ENCODE assay signal across 15 mouse cellular contexts in the genomic region with DNA sequence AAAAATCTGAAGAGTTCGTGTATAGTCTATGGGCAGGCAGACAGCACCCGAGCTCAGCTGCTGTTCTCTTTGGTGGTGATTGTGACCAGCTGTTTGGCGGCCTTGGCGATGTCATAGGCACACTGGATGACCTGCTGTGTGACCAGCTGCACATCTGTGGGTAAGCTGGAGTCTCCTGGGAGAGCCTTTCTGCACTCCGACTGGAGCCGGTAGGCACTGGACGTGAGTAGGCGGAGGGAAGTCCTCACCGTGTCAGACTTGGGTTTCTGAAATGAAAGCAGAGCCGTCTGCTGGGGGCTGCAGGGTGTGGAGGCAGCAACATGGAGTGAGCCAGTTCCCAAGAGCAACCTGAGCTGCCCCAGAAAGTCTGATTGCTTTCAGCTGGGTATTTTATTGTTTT. TPM values are rescaled to one million over a fixed set of nuclear protein-coding genes. Genes with fewer than 3 reads are reported as not detected.
DNase-seq lines count a peak whose midpoint lies in the region; ATAC-seq and TF ChIP-seq lines count a peak whose summit lies in the region.
"Had no signal": no experiment of that assay in that cellular context is flagged by ENCODE, and none has a peak within 500 bp of the region (broad histone marks: within the 10 kb centered on the region; RNA-seq: fewer than 3 reads in every experiment).

No protein-coding gene starts in this region.

- H3K9ac ChIP-seq in kidney, embryonic 14.5 days (ENCODE audit: low read depth, low read length): no peak overlapping the region
- H3K9ac ChIP-seq in embryonic facial prominence, embryonic 12.5 days: no peak overlapping the region
- no peak overlapping the region for H3K9ac ChIP-seq in liver, postnatal 0 days (replicated peaks)
- H3K9ac ChIP-seq: forebrain, embryonic 13.5 days; hindbrain, embryonic 15.5 days; liver, embryonic 13.5 days; midbrain, embryonic 12.5 days had no signal

- no peaks in the 10 kb centered on the region for H3K4me1 ChIP-seq in kidney, embryonic 14.5 days (ENCODE audit: control insufficient read depth, insufficient read depth, low read length)
- H3K4me1 ChIP-seq in embryonic facial prominence, embryonic 12.5 days: no peaks in the 10 kb centered on the region; the same call in 1 of the 2 replicates
- no peaks in the 10 kb centered on the region for H3K4me1 ChIP-seq in liver, postnatal 0 days (ENCODE audit: insufficient read depth)
- H3K4me1 ChIP-seq: forebrain, embryonic 13.5 days; hindbrain, embryonic 15.5 days; liver, embryonic 13.5 days; midbrain, embryonic 12.5 days had no signal

- peak; percentile 56 for ATAC-seq in kidney, embryonic 14.5 days (ENCODE audit: low FRiP score, low TSS enrichment)
- peak; percentile 49 for ATAC-seq in embryonic facial prominence, embryonic 12.5 days (ENCODE audit: insufficient number of reproducible peaks, insufficient read depth, low FRiP score, low TSS enrichment)
- no peak for ATAC-seq in liver, postnatal 0 days
- ATAC-seq: forebrain, embryonic 13.5 days had no signal

- H3K9me3 ChIP-seq in kidney, embryonic 14.5 days (ENCODE audit: control insufficient read depth, low read length): no peaks in the 10 kb centered on the region
- H3K9me3 ChIP-seq in embryonic facial prominence, embryonic 12.5 days: no peaks in the 10 kb centered on the region
- H3K9me3 ChIP-seq in liver, postnatal 0 days (ENCODE audit: low read length): no peaks in the 10 kb centered on the region
- H3K9me3 ChIP-seq: forebrain, embryonic 13.5 days; hindbrain, embryonic 15.5 days; liver, embryonic 13.5 days; midbrain, embryonic 12.5 days had no signal

- H3K27ac ChIP-seq in kidney, embryonic 14.5 days (ENCODE audit: low read depth, low read length): no peak overlapping the region
- 0 out of 2 replicates have a peak overlapping the region, but pooled peaks have one; percentile 51 for H3K27ac ChIP-seq in embryonic facial prominence, embryonic 12.5 days
- H3K27ac ChIP-seq in liver, postnatal 0 days (ENCODE audit: low read depth): no peak overlapping the region
- H3K27ac ChIP-seq: forebrain, embryonic 13.5 days; hindbrain, embryonic 15.5 days; liver, embryonic 13.5 days; midbrain, embryonic 12.5 days had no signal

- H3K4me2 ChIP-seq in kidney, embryonic 14.5 days (replicated peaks; ENCODE audit: low read depth, low read length): no peak overlapping the region
- H3K4me2 ChIP-seq in embryonic facial prominence, embryonic 12.5 days (replicated peaks): no peak overlapping the region
- H3K4me2 ChIP-seq in liver, postnatal 0 days (ENCODE audit: low read depth, low read length): no peak overlapping the region
- H3K4me2 ChIP-seq: forebrain, embryonic 13.5 days; hindbrain, embryonic 15.5 days; liver, embryonic 13.5 days; midbrain, embryonic 12.5 days had no signal

- 40% methylated on average over 10 of the region's 10 CpGs for WGBS in kidney, embryonic 14.5 days
- 35% methylated on average over 10 of the region's 10 CpGs for WGBS in embryonic facial prominence, embryonic 12.5 days
- WGBS in liver, postnatal 0 days (ENCODE audit: insufficient replicate concordance): 86% methylated on average over 10 of the region's 10 CpGs

- H3K27me3 ChIP-seq in kidney, embryonic 14.5 days (ENCODE audit: control insufficient read depth, insufficient read depth, low read length): no peaks in the 10 kb centered on the region
- H3K27me3 ChIP-seq in embryonic facial prominence, embryonic 12.5 days: no peaks in the 10 kb centered on the region
- no peaks in the 10 kb centered on the region for H3K27me3 ChIP-seq in liver, postnatal 0 days (ENCODE audit: insufficient read depth, low read length)
- H3K27me3 ChIP-seq: forebrain, embryonic 13.5 days; hindbrain, embryonic 15.5 days; liver, embryonic 13.5 days; midbrain, embryonic 12.5 days had no signal

- no peak for TF ChIP-seq CTCF in liver, postnatal 0 days (IDR thresholded peaks at IDR 0.05; ENCODE audit: low read depth)

- H3K36me3 ChIP-seq in kidney, embryonic 14.5 days (ENCODE audit: control insufficient read depth, insufficient read depth, low read length): peaks cover 71% of the 10 kb centered on the region
- peaks cover 73% of the 10 kb centered on the region for H3K36me3 ChIP-seq in embryonic facial prominence, embryonic 12.5 days
- H3K36me3 ChIP-seq in liver, postnatal 0 days (replicated peaks; ENCODE audit: insufficient read depth, low read length): peaks cover 62% of the 10 kb centered on the region

- DNase-seq in kidney, postnatal 10 days: no peak
- DNase-seq in adipocyte (ENCODE audit: low spot score): peak; percentile 29
- DNase-seq in lung, postnatal 14 days: peak; percentile 11
- DNase-seq in liver, postnatal 0 days: no peak
- no peak for DNase-seq in layer of hippocampus, postnatal 14 days (ENCODE audit: low spot score in 2 of 2)
- DNase-seq: cerebellum, adult 11 months; kidney, postnatal 4 days; liver, embryonic 13.5 days; right cerebral cortex, adult 18-20 months; thymus, postnatal 36 days had no signal

- TF ChIP-seq EP300 in liver, postnatal 0 days (IDR thresholded peaks at IDR 0.05; ENCODE audit: low read depth): no peak

- no peak overlapping the region for H3K4me3 ChIP-seq in kidney, embryonic 14.5 days (ENCODE audit: low read length)
- H3K4me3 ChIP-seq in embryonic facial prominence, embryonic 12.5 days: no peak overlapping the region
- no peak overlapping the region for H3K4me3 ChIP-seq in liver, postnatal 0 days (ENCODE audit: low read depth, low read length)
- H3K4me3 ChIP-seq: forebrain, embryonic 13.5 days; hindbrain, embryonic 15.5 days; liver, embryonic 13.5 days; midbrain, embryonic 12.5 days had no signal

RNA-seq across cellular contexts. Expression of a gene that starts 22.6 kb away (rescaled TPM):
- 10.0 and 18.5 TPM in 2 replicates for polyA plus RNA-seq in kidney, embryonic 14.5 days (2014; fragmentation: Nextera tagmentation; extraction: Ambion mirVana)
- polyA plus RNA-seq in embryonic facial prominence, embryonic 12.5 days (2016; fragmentation: Nextera tagmentation; extraction: Ambion mirVana): 18.8 and 21.7 TPM in 2 replicates
- polyA plus RNA-seq in liver, postnatal 0 days (2015; fragmentation: Nextera tagmentation; extraction: Ambion mirVana): 1.9 and 2.4 TPM in 2 replicates
- 10 to 100 TPM; 12.1 to 13.1 TPM for total RNA-seq in layer of hippocampus, postnatal 14 days (2021)

RNA-seq across cellular contexts. Expression of a gene that starts 39.3 kb away (rescaled TPM):
- polyA plus RNA-seq in kidney, embryonic 14.5 days (2014; fragmentation: Nextera tagmentation; extraction: Ambion mirVana): 42.6 and 64.5 TPM in 2 replicates
- polyA plus RNA-seq in embryonic facial prominence, embryonic 12.5 days (2016; fragmentation: Nextera tagmentation; extraction: Ambion mirVana): 63.0 and 64.5 TPM in 2 replicates
- polyA plus RNA-seq in liver, postnatal 0 days (2015; fragmentation: Nextera tagmentation; extraction: Ambion mirVana): 23.1 and 23.8 TPM in 2 replicates
- 10 to 100 TPM; 49.7 to 55.7 TPM for total RNA-seq in layer of hippocampus, postnatal 14 days (2021)

RNA-seq across cellular contexts. Expression of a gene that starts 44.3 kb away (rescaled TPM):
- polyA plus RNA-seq in kidney, embryonic 14.5 days (2014; fragmentation: Nextera tagmentation; extraction: Ambion mirVana): 37.0 and 67.9 TPM in 2 replicates
- polyA plus RNA-seq in embryonic facial prominence, embryonic 12.5 days (2016; fragmentation: Nextera tagmentation; extraction: Ambion mirVana): 60.5 and 63.9 TPM in 2 replicates
- 26.7 TPM in 2 replicates for polyA plus RNA-seq in liver, postnatal 0 days (2015; fragmentation: Nextera tagmentation; extraction: Ambion mirVana)
- 10 to 100 TPM; 41.7 to 42.3 TPM for total RNA-seq in layer of hippocampus, postnatal 14 days (2021)

RNA-seq across cellular contexts. Expression of a gene that starts 45.2 kb away (rescaled TPM):
- polyA plus RNA-seq in kidney, embryonic 14.5 days (2014; fragmentation: Nextera tagmentation; extraction: Ambion mirVana): 32.8 and 41.7 TPM in 2 replicates
- 48.2 and 52.6 TPM in 2 replicates for polyA plus RNA-seq in embryonic facial prominence, embryonic 12.5 days (2016; fragmentation: Nextera tagmentation; extraction: Ambion mirVana)
- polyA plus RNA-seq in liver, postnatal 0 days (2015; fragmentation: Nextera tagmentation; extraction: Ambion mirVana): 10.5 and 11.1 TPM in 2 replicates
- 10 to 100 TPM; 41.1 to 48.5 TPM for total RNA-seq in layer of hippocampus, postnatal 14 days (2021)

Comparison
In these comparisons a context has a peak if more than half of its experiments do, and no peak if none do; other contexts are left out.
1. DNase-seq: peak in adipocyte (single experiment) and lung, postnatal 14 days (single experiment); none in kidney, postnatal 10 days (single experiment), liver, postnatal 0 days (single experiment) and layer of hippocampus, postnatal 14 days (0 of 2).